Mouse (Mus musculus): ENCODE measurements around the gene Farsb. TPM values are rescaled to one million over a fixed set of nuclear protein-coding genes. Genes with fewer than 3 reads are reported as not detected.
A peak's percentile ranks its signal among the peaks of the same experiment; 100 is the strongest.

Farsb gene
- polyA plus RNA-seq (2016; fragmentation: Nextera tagmentation; extraction: Ambion mirVana): 123 and 126 TPM in 2 replicates

- WGBS: under 1% methylated on average over 31 of the region's 31 CpGs
- H3K27ac ChIP-seq (replicated peaks): peak within 1 kb of the TSS; percentile 49; the same call in 1 of the 2 replicates
- H3K4me3 ChIP-seq: peak within 1 kb of the TSS; percentile 81
- peak; percentile 97 for ATAC-seq (ENCODE audit: low FRiP score, low read depth)
- H3K36me3 ChIP-seq: 0 out of 2 replicates have a peak, but pooled peaks cover 5% of the 10 kb centered on the region
- peak within 1 kb of the TSS; percentile 86 for H3K4me2 ChIP-seq (replicated peaks)
- H3K27me3 ChIP-seq: 0 out of 2 replicates have a peak, but pooled peaks cover 5% of the 10 kb centered on the region
- peak within 1 kb of the TSS; percentile 68 for H3K9ac ChIP-seq (replicated peaks)
- peaks cover 26% of the 10 kb centered on the region for H3K4me1 ChIP-seq
- no peaks in the 10 kb centered on the region for H3K9me3 ChIP-seq
Measured at GRCm38 (mm10) chr1:78488752-78489492, at the start of gene Farsb. Gene Farsb (minus strand): TSS chr1:78488897.

- Histone ChIP-seq H3K9ac (replicated peaks) (no peak overlapping the region), H3K4me2 (replicated peaks) (no peak overlapping the region), H3K36me3 (no peaks in the 10 kb centered on the region), H3K4me1 (peaks cover 9% of the 10 kb centered on the region), H3K27me3 (0 out of 2 replicates have a peak, but pooled peaks cover 3% of the 10 kb centered on the region), H3K4me3 (no peak overlapping the region), H3K9me3 (no peaks in the 10 kb centered on the region), H3K27ac (replicated peaks) (no peak overlapping the region)
- WGBS: 53% methylated on average over 5 of the region's 5 CpGs
- ATAC-seq (ENCODE audit: low FRiP score, low read depth): no peak
Measured at GRCm38 (mm10) chr1:78538396-78538795, 49.7 kb upstream of the Farsb start.

- Histone ChIP-seq H3K4me3 (peak overlapping the region; percentile 25), H3K9ac (replicated peaks) (peak overlapping the region; percentile 32; the same call in 1 of the 2 replicates), H3K27ac (replicated peaks) (no peak overlapping the region), H3K4me1 (peaks cover 9% of the 10 kb centered on the region), H3K27me3 (0 out of 2 replicates have a peak, but pooled peaks cover 3% of the 10 kb centered on the region), H3K36me3 (no peaks in the 10 kb centered on the region), H3K9me3 (no peaks in the 10 kb centered on the region), H3K4me2 (replicated peaks) (peak overlapping the region; percentile 52)
- WGBS: 33% methylated on average over 16 of the region's 16 CpGs
- peak; percentile 82 for ATAC-seq (ENCODE audit: low FRiP score, low read depth)
Measured at GRCm38 (mm10) chr1:78537494-78538010, 48.9 kb upstream of the Farsb start.

GRCm38 (mm10) chr1:78536310-78537164 is 47.8 kb upstream of the Farsb start:
- Histone ChIP-seq H3K9me3 (no peaks in the 10 kb centered on the region), H3K9ac (replicated peaks) (no peak overlapping the region), H3K4me2 (replicated peaks) (peak overlapping the region; percentile 52; the same call in 1 of the 2 replicates), H3K4me3 (no peak overlapping the region), H3K4me1 (peaks cover 9% of the 10 kb centered on the region), H3K27ac (replicated peaks) (no peak overlapping the region), H3K36me3 (no peaks in the 10 kb centered on the region), H3K27me3 (0 out of 2 replicates have a peak, but pooled peaks cover 3% of the 10 kb centered on the region)
- WGBS: 37% methylated on average over 19 of the region's 19 CpGs
- peak; percentile 57; the same call in 1 of the 2 replicates for ATAC-seq (ENCODE audit: low FRiP score, low read depth)

GRCm38 (mm10) chr1:78534428-78535150 is 45.9 kb upstream of the Farsb start:
- WGBS: 92% methylated on average over 9 of the region's 9 CpGs
- Histone ChIP-seq H3K27me3 (0 out of 2 replicates have a peak, but pooled peaks cover 3% of the 10 kb centered on the region), H3K9ac (replicated peaks) (no peak overlapping the region), H3K36me3 (no peaks in the 10 kb centered on the region), H3K9me3 (no peaks in the 10 kb centered on the region), H3K27ac (replicated peaks) (no peak overlapping the region), H3K4me1 (peaks cover 9% of the 10 kb centered on the region), H3K4me3 (no peak overlapping the region), H3K4me2 (replicated peaks) (no peak overlapping the region)
- ATAC-seq (ENCODE audit: low FRiP score, low read depth): no peak

GRCm38 (mm10) chr1:78532184-78532800 is 43.6 kb upstream of the Farsb start:
- 89% methylated on average over 15 of the region's 15 CpGs for WGBS
- H3K27ac ChIP-seq (replicated peaks): no peak overlapping the region
- no peaks in the 10 kb centered on the region for H3K36me3 ChIP-seq
- H3K27me3 ChIP-seq: 0 out of 2 replicates have a peak, but pooled peaks cover 3% of the 10 kb centered on the region
- H3K4me3 ChIP-seq: no peak overlapping the region
- no peaks in the 10 kb centered on the region for H3K9me3 ChIP-seq
- peaks cover 4% of the 10 kb centered on the region; the same call in 1 of the 2 replicates for H3K4me1 ChIP-seq
- H3K4me2 ChIP-seq (replicated peaks): no peak overlapping the region
- no peak overlapping the region for H3K9ac ChIP-seq (replicated peaks)
- ATAC-seq (ENCODE audit: low FRiP score, low read depth): no peak

GRCm38 (mm10) chr1:78530500-78531215 is 42.0 kb upstream of the Farsb start:
- Histone ChIP-seq H3K27me3 (no peaks in the 10 kb centered on the region), H3K4me3 (no peak overlapping the region), H3K4me2 (replicated peaks) (no peak overlapping the region), H3K9me3 (no peaks in the 10 kb centered on the region), H3K36me3 (no peaks in the 10 kb centered on the region), H3K27ac (replicated peaks) (no peak overlapping the region), H3K4me1 (no peaks in the 10 kb centered on the region), H3K9ac (replicated peaks) (no peak overlapping the region)
- WGBS: 84% methylated on average over 7 of the region's 7 CpGs
- no peak for ATAC-seq (ENCODE audit: low FRiP score, low read depth)

GRCm38 (mm10) chr1:78529011-78529410 is 40.3 kb upstream of the Farsb start:
- 93% methylated on average over 8 of the region's 8 CpGs for WGBS
- Histone ChIP-seq H3K36me3 (no peaks in the 10 kb centered on the region), H3K4me1 (no peaks in the 10 kb centered on the region), H3K27me3 (no peaks in the 10 kb centered on the region), H3K27ac (replicated peaks) (no peak overlapping the region), H3K4me2 (replicated peaks) (no peak overlapping the region), H3K9ac (replicated peaks) (no peak overlapping the region), H3K9me3 (no peaks in the 10 kb centered on the region), H3K4me3 (no peak overlapping the region)
- no peak for ATAC-seq (ENCODE audit: low FRiP score, low read depth)

- Histone ChIP-seq H3K4me1 (no peaks in the 10 kb centered on the region), H3K27ac (replicated peaks) (no peak overlapping the region), H3K4me2 (replicated peaks) (no peak overlapping the region), H3K9ac (replicated peaks) (no peak overlapping the region), H3K9me3 (no peaks in the 10 kb centered on the region), H3K36me3 (no peaks in the 10 kb centered on the region), H3K4me3 (no peak overlapping the region), H3K27me3 (no peaks in the 10 kb centered on the region)
- ATAC-seq (ENCODE audit: low FRiP score, low read depth): no peak
- WGBS: 93% methylated on average over 3 of the region's 3 CpGs
Measured at GRCm38 (mm10) chr1:78528356-78528755, 39.7 kb upstream of the Farsb start.

GRCm38 (mm10) chr1:78525189-78525886 is 36.6 kb upstream of the Farsb start:
- no peaks in the 10 kb centered on the region for H3K4me1 ChIP-seq
- H3K9ac ChIP-seq (replicated peaks): no peak overlapping the region
- no peaks in the 10 kb centered on the region for H3K27me3 ChIP-seq
- WGBS: 51% methylated on average over 23 of the region's 23 CpGs
- H3K4me3 ChIP-seq: no peak overlapping the region
- H3K36me3 ChIP-seq: no peaks in the 10 kb centered on the region
- H3K27ac ChIP-seq (replicated peaks): no peak overlapping the region
- no peak for ATAC-seq (ENCODE audit: low FRiP score, low read depth)
- H3K4me2 ChIP-seq (replicated peaks): no peak overlapping the region
- no peaks in the 10 kb centered on the region for H3K9me3 ChIP-seq

Measured in midbrain, embryonic 12.5 days (tissue).